Mouse (Mus musculus): ENCODE results near the gene Fam135a. TPM values are rescaled to one million over a fixed set of nuclear protein-coding genes. Genes with fewer than 3 reads are reported as not detected.

The Fam135a gene
- polyA plus RNA-seq, 1 experiment from 2014 or later = 28.9 TPM

DNA sequence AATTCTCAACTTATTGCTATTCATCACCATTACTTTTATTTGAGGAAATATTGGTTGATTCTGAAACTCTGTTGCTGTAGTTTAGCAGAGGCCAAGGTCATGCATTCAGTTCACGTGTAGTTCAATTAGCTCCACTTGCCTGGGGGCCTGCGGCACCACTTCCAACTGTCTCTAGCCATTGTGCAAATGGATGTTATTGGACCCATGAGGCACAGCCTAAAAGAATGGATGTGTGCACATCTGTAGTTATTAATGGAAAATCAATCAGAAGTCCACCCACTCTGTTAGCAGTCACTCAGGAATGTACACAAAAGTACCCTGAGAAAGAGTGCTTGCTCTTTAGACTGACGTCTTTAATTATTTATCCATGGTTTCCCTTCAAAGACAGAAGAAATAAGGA, 24.5 kb upstream of the Fam135a start:
- Histone ChIP-seq H3K4me3 (ENCODE audit: control insufficient read depth in 1 of 2, insufficient read depth in 1 of 2, low read depth in 1 of 2, low read length in 2 of 2) (no peak overlapping the region), H3K9me3 (ENCODE audit: control insufficient read depth, low read length) (no peaks in the 10 kb centered on the region), H3K4me2 (ENCODE audit: low read length) (no peak overlapping the region), H3K36me3 (ENCODE audit: control insufficient read depth, insufficient read depth, low read length) (no peaks in the 10 kb centered on the region), H3K4me1 (ENCODE audit: control insufficient read depth in 2 of 2, insufficient read depth in 2 of 2, low read length in 2 of 2) (no peaks in the 10 kb centered on the region), H3K27ac (replicated peaks in 1 of 2; ENCODE audit: control insufficient read depth in 1 of 2, insufficient read depth in 1 of 2, low read depth in 2 of 2, low read length in 2 of 2) (no peak overlapping the region), H3K9ac (ENCODE audit: low read length) (no peak overlapping the region), H3K27me3 (ENCODE audit: control insufficient read depth, insufficient read depth, low read length) (no peaks in the 10 kb centered on the region)
- no peak for ATAC-seq (ENCODE audit: insufficient number of reproducible peaks, insufficient read depth, low FRiP score, low read depth)
- 81% methylated on average over 3 of the region's 3 CpGs for WGBS

DNA sequence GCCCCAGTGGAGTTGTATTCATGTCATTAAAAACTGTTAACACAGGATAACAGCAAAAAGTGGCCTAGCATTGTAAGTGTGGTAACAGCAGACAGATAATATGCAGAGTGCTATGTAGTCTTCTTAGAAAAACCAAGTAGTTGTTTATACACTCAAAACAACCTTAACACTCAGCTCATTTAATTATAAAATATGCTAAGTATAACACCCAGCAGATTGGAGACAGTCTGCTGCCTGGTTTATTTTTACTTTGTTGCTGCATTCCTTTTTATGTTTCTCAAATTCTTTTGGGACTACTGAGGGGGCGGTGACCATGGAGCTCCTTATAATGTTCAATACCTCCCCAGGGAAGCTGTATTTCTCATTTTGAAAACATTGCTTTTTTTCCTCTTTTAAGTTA, 22.4 kb upstream of the Fam135a start:
- Histone ChIP-seq H3K36me3 (ENCODE audit: control insufficient read depth, insufficient read depth, low read length) (no peaks in the 10 kb centered on the region), H3K4me1 (ENCODE audit: control insufficient read depth in 2 of 2, insufficient read depth in 2 of 2, low read length in 2 of 2) (no peaks in the 10 kb centered on the region), H3K4me3 (ENCODE audit: control insufficient read depth in 1 of 2, insufficient read depth in 1 of 2, low read depth in 1 of 2, low read length in 2 of 2) (no peak overlapping the region), H3K9me3 (ENCODE audit: control insufficient read depth, low read length) (no peaks in the 10 kb centered on the region), H3K4me2 (ENCODE audit: low read length) (no peak overlapping the region), H3K27ac (replicated peaks in 1 of 2; ENCODE audit: control insufficient read depth in 1 of 2, insufficient read depth in 1 of 2, low read depth in 2 of 2, low read length in 2 of 2) (no peak overlapping the region), H3K27me3 (ENCODE audit: control insufficient read depth, insufficient read depth, low read length) (no peaks in the 10 kb centered on the region), H3K9ac (ENCODE audit: low read length) (no peak overlapping the region)
- ATAC-seq (ENCODE audit: insufficient number of reproducible peaks, insufficient read depth, low FRiP score, low read depth) = no peak
- 88% methylated on average over 1 of the region's 1 CpGs for WGBS

GRCm38 (mm10) chr1:24107971-24108773, 8.0 kb upstream of the Fam135a start:
- Histone ChIP-seq H3K36me3 (ENCODE audit: control insufficient read depth, insufficient read depth, low read length) (no peaks in the 10 kb centered on the region), H3K4me2 (ENCODE audit: low read length) (peak overlapping the region; percentile 59), H3K27me3 (ENCODE audit: control insufficient read depth, insufficient read depth, low read length) (no peaks in the 10 kb centered on the region), H3K4me1 (ENCODE audit: control insufficient read depth in 2 of 2, insufficient read depth in 2 of 2, low read length in 2 of 2) (peaks cover 0 to 6% of the 10 kb centered on the region in 2 experiments; a peak in 1 of 4 replicates), H3K9me3 (ENCODE audit: control insufficient read depth, low read length) (no peaks in the 10 kb centered on the region), H3K9ac (ENCODE audit: low read length) (peak overlapping the region; percentile 50; the same call in 1 of the 2 replicates), H3K27ac (replicated peaks in 1 of 2; ENCODE audit: control insufficient read depth in 1 of 2, insufficient read depth in 1 of 2, low read depth in 2 of 2, low read length in 2 of 2) (no peak overlapping the region), H3K4me3 (ENCODE audit: control insufficient read depth in 1 of 2, insufficient read depth in 1 of 2, low read depth in 1 of 2, low read length in 2 of 2) (no peak overlapping the region)
- ATAC-seq (ENCODE audit: insufficient number of reproducible peaks, insufficient read depth, low FRiP score, low read depth) = no peak
- WGBS = 31% methylated on average over 10 of the region's 10 CpGs

- Histone ChIP-seq H3K27ac (replicated peaks in 1 of 2; ENCODE audit: control insufficient read depth in 1 of 2, insufficient read depth in 1 of 2, low read depth in 2 of 2, low read length in 2 of 2) (no peak overlapping the region), H3K4me2 (ENCODE audit: low read length) (peak overlapping the region; percentile 59), H3K9me3 (ENCODE audit: control insufficient read depth, low read length) (no peaks in the 10 kb centered on the region), H3K4me1 (ENCODE audit: control insufficient read depth in 2 of 2, insufficient read depth in 2 of 2, low read length in 2 of 2) (peaks cover 0 to 6% of the 10 kb centered on the region in 2 experiments; a peak in 1 of 4 replicates), H3K9ac (ENCODE audit: low read length) (peak overlapping the region; percentile 50), H3K36me3 (ENCODE audit: control insufficient read depth, insufficient read depth, low read length) (no peaks in the 10 kb centered on the region), H3K4me3 (ENCODE audit: control insufficient read depth in 1 of 2, insufficient read depth in 1 of 2, low read depth in 1 of 2, low read length in 2 of 2) (peak overlapping the region; percentile 13 to 18; a peak in 3 of 4 replicates), H3K27me3 (ENCODE audit: control insufficient read depth, insufficient read depth, low read length) (no peaks in the 10 kb centered on the region)
- WGBS = 18% methylated on average over 11 of the region's 11 CpGs
- no peak for ATAC-seq (ENCODE audit: insufficient number of reproducible peaks, insufficient read depth, low FRiP score, low read depth)
Observed at GRCm38 (mm10) chr1:24107378-24107777, 7.2 kb upstream of the Fam135a start.

- H3K27me3 ChIP-seq (ENCODE audit: control insufficient read depth, insufficient read depth, low read length) = no peaks in the 10 kb centered on the region
- H3K4me2 ChIP-seq (ENCODE audit: low read length) = no peak overlapping the region
- peaks cover 3 to 5% of the 10 kb centered on the region in 2 experiments; a peak in 2 of 4 replicates for H3K4me1 ChIP-seq (ENCODE audit: control insufficient read depth in 2 of 2, insufficient read depth in 2 of 2, low read length in 2 of 2)
- 66% methylated on average over 10 of the region's 10 CpGs for WGBS
- no peaks in the 10 kb centered on the region for H3K36me3 ChIP-seq (ENCODE audit: control insufficient read depth, insufficient read depth, low read length)
- H3K9ac ChIP-seq (ENCODE audit: low read length) = no peak overlapping the region
- no peaks in the 10 kb centered on the region for H3K9me3 ChIP-seq (ENCODE audit: control insufficient read depth, low read length)
- ATAC-seq (ENCODE audit: insufficient number of reproducible peaks, insufficient read depth, low FRiP score, low read depth) = no peak
- no peak overlapping the region for H3K4me3 ChIP-seq (ENCODE audit: control insufficient read depth in 1 of 2, insufficient read depth in 1 of 2, low read depth in 1 of 2, low read length in 2 of 2)
- no peak overlapping the region for H3K27ac ChIP-seq (replicated peaks in 1 of 2; ENCODE audit: control insufficient read depth in 1 of 2, insufficient read depth in 1 of 2, low read depth in 2 of 2, low read length in 2 of 2)
Observed at GRCm38 (mm10) chr1:24102579-24103149, 2.5 kb upstream of the Fam135a start.

DNA sequence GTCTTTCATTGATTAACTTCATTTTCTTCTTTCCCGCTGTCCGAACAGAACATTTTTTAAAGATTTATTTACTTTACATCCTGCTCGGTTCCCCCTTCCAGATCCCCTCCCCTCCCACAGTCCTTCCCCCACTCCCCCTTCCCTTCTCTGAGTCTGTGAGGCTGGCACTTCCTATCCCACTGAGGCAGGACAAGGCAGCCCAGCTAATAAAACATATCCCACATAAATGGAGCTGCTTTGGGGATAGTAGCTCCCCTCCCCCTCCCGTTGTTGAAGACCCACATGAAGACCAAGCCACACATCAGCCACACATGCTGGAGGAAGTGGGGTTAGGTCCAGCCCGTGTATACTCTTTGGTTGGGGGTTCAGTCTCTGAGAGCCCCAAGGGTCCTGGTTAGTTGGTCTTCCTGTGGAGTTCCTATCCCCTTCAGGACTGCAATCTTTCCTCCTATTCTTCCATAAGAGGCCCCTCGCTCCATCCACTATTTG, 773 bp upstream of the Fam135a start:
- no peaks in the 10 kb centered on the region for H3K27me3 ChIP-seq (ENCODE audit: control insufficient read depth, insufficient read depth, low read length)
- H3K27ac ChIP-seq (replicated peaks in 1 of 2; ENCODE audit: control insufficient read depth in 1 of 2, insufficient read depth in 1 of 2, low read depth in 2 of 2, low read length in 2 of 2) = peak overlapping the region in 1 of 2 experiments; percentile 80; a peak in 1 of 4 replicates
- no peaks in the 10 kb centered on the region for H3K9me3 ChIP-seq (ENCODE audit: control insufficient read depth, low read length)
- peak overlapping the region; percentile 79 for H3K9ac ChIP-seq (ENCODE audit: low read length)
- H3K36me3 ChIP-seq (ENCODE audit: control insufficient read depth, insufficient read depth, low read length) = no peaks in the 10 kb centered on the region
- peaks cover 3 to 9% of the 10 kb centered on the region in 2 experiments; a peak in 3 of 4 replicates for H3K4me1 ChIP-seq (ENCODE audit: control insufficient read depth in 2 of 2, insufficient read depth in 2 of 2, low read length in 2 of 2)
- no peak for ATAC-seq (ENCODE audit: insufficient number of reproducible peaks, insufficient read depth, low FRiP score, low read depth)
- peak overlapping the region; percentile 81 for H3K4me2 ChIP-seq (ENCODE audit: low read length)
- 62% methylated on average over 6 of the region's 6 CpGs for WGBS
- peak overlapping the region; percentile 64 to 69 for H3K4me3 ChIP-seq (ENCODE audit: control insufficient read depth in 1 of 2, insufficient read depth in 1 of 2, low read depth in 1 of 2, low read length in 2 of 2)

GRCm38 (mm10) chr1:24099541-24099925, 608 bp downstream of the Fam135a start:
- H3K4me3 ChIP-seq (ENCODE audit: control insufficient read depth in 1 of 2, insufficient read depth in 1 of 2, low read depth in 1 of 2, low read length in 2 of 2) = peak overlapping the region; percentile 64 to 76
- under 1% methylated on average over 41 of the region's 44 CpGs for WGBS
- ATAC-seq (ENCODE audit: insufficient number of reproducible peaks, insufficient read depth, low FRiP score, low read depth) = peak; percentile 52
- peak overlapping the region; percentile 81 for H3K4me2 ChIP-seq (ENCODE audit: low read length)
- H3K27ac ChIP-seq (replicated peaks in 1 of 2; ENCODE audit: control insufficient read depth in 1 of 2, insufficient read depth in 1 of 2, low read depth in 2 of 2, low read length in 2 of 2) = peak overlapping the region; percentile 63 to 66
- no peaks in the 10 kb centered on the region for H3K36me3 ChIP-seq (ENCODE audit: control insufficient read depth, insufficient read depth, low read length)
- H3K9me3 ChIP-seq (ENCODE audit: control insufficient read depth, low read length) = no peaks in the 10 kb centered on the region
- peak overlapping the region; percentile 76 for H3K9ac ChIP-seq (ENCODE audit: low read length)
- no peaks in the 10 kb centered on the region for H3K27me3 ChIP-seq (ENCODE audit: control insufficient read depth, insufficient read depth, low read length)
- peaks cover 3 to 13% of the 10 kb centered on the region in 2 experiments; a peak in 3 of 4 replicates for H3K4me1 ChIP-seq (ENCODE audit: control insufficient read depth in 2 of 2, insufficient read depth in 2 of 2, low read length in 2 of 2)

Data from heart, embryonic 14.5 days (tissue).